Mouse (Mus musculus) gastrocnemius, adult 18-20 months (tissue): ENCODE results near the gene Supt5. TPM values are rescaled to one million over a fixed set of nuclear protein-coding genes. Genes with fewer than 3 reads are reported as not detected.

ENCODE experiments used
- DNase-seq: peaks from one replicate; pipeline ENCODE4 v3.0.0; 2021; ENCODE audit warnings: low spot score
- total RNA-seq, 2 experiments: library from RNA; stranded (reverse); gene quantifications; 2 replicates each; pipeline ENCODE4 v1.2.3; 2021

The Supt5 gene
- total RNA-seq, 2 experiments from 2014 or later: 66.9 to 67.5 TPM

DNA sequence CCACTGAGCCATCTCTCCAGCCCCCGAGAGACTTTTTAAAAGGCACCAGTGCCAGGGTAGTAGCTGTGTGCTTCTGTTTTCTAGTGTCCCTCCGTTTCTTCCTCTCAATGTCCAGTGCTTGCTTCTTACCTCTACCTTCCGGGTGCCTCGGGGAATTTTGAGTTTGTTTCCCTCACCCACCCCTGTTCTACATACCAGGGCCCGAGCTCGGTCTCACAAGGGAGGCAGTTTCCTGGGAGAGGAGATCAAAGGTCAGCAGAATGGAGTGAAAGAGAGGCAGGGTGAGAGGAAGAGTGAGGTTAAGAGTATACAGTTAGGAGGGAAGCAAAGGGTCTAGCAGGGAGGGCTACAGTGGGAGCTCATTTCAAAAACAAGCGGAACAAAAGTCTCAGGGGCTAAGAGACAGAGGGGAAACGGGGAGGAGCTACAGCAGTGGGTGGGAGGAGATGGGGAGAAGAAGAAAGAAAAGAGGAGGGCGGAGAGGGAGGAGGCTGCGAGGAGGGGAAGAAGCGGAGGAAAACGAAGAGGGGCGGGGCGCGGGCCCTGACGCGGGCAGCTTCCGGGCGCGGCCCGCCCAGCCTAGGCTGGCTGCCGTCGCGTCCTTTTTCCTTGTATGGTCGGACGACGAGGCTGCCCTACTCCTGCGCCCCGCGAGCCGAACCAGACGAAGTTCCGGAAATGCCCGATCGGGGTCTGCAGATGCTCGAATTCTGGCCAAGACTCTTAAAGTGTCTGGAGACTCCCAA is 36.8 kb upstream of the Supt5 start:
- DNase-seq: peak; percentile 94

DNA sequence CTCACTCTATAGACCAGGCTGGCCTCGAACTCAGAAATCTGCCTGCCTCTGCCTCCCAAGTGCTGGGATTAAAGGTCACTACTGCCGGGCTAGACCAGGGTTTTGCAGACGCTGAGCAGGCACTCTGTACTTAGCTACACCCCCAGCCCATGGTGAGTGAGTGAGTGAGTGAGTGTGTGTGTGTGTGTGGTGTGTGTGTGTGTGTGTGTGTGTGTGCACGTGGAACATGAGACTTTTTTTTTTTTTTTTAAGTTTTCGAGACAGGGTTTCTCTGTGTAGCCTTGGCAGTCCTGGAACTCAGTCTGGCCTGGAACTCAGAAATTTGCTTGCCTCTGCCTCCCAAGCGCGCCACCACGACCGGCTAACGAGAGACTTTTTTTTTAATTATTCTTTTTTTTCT is 36.1 kb upstream of the Supt5 start:
- no peak for DNase-seq

DNA sequence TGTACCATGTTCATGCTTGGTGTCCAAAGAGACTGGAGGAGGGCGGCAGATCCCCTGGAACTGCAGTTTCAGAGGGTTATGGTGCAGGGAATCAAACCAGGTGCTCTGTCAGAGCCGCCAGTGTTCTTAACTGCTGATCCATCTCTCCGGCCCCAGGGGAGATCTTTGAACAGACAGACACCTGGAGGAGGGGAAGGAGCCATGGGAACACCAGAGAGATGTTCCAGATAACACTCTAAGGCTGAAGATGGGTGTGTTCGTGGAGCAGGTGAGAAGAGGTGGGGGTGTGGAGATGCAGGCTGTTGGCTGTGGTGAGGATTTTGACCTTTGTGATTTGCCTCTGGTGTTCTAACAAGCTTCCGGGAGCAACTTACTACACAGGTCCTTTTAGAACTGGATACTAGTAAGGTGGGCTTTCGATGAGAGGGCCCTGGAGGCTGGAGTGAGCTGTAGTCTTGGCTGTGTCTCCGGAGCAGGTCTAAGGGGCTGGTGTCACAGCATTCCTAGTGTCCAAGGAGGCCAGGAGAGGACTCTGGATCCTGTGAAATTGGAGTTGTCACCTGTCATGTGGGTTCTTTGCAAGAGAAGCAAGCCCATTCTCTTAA is 35.4 kb upstream of the Supt5 start:
- no peak for DNase-seq

DNA sequence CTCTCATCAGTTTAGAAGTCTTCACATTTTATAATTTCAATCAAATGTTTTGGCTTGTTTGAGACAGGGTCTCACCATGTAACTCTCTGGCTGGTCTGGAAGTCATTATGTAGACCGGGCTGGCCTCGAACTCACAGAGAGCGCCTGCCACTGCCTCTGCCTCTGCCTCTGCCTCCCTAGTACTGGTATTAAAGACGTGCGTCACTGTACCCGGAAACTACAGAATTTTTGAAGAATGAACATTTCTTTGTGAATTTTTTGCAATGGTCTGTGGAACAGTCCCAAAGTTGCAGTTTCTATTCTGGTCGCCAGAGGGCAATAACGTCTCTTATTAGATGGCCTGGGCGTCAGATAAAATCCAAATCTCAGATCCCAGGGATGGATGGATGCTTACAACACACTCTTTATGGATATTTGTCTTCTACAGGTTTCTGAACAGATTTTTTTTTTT is 34.6 kb upstream of the Supt5 start:
- peak; percentile 89 for DNase-seq

DNA sequence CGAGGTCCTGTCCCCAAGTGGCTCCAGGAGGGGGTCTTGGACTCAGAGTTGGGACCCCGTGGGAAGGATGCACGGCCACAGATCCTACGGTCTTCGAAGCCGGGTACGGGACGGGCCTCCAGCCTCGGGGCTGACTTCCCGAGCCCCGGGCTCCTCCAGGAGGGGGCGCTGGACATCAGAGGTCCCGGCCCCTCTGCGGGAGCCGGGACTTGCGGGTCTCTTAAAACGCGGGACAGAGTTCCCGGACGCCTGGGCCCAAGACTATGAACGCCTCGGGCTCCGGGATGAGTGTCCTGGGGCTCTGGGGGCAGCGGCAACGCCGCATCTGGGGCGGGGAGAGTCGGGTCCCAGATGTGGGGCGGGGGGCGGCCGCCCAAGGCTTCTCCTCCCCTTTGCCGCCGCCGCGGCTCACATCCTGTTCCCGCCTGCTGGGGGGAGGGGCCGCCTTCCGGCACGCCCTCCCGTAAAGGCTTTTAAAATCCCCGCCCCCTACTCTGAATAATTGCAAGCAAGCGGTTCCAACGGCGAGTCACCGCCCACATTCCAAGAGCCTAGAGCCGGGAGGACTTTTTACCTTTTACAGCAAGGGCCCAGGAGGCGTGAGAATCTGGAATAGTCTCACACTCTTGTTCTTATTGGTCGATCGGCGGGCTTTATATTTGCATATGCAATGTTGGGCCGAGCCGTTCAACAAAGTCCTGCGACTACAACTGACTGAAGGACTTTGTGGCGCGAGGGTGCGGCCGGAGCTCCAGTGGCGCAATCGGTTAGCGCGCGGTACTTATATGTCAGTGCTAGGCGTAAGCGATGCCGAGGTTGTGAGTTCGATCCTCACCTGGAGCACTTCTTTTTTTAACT is 33.9 kb upstream of the Supt5 start, which contains the start of gene Plekhg2:
TSS of gene Plekhg2 (minus strand) at position 349 of the 858 bp plus-strand sequence.
- peak; percentile 98 for DNase-seq

DNA sequence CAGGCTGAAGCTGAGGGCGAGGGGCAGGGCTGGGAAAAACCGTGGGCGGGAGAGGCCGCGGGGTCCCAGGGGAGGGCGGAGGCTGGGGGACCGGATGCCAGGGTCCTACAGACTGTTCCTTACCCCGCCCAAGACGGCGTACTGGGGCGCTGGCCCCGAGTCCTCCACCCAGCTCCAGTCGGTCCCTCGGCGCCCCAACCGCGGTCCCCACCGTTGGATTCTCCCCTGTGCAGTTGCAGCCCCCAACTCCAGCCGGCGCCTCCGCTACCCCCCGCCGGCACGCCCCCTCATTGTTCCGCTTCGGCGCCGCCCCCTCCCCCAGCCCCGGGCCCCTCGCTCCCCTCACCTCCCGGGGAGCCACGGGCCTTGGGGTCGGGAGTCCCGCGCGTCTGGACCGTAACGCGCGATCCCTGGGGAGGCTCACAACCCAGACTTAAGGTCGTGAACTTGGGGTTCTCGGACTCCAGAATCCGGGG is 33.0 kb upstream of the Supt5 start:
- DNase-seq: peak; percentile 65

DNA sequence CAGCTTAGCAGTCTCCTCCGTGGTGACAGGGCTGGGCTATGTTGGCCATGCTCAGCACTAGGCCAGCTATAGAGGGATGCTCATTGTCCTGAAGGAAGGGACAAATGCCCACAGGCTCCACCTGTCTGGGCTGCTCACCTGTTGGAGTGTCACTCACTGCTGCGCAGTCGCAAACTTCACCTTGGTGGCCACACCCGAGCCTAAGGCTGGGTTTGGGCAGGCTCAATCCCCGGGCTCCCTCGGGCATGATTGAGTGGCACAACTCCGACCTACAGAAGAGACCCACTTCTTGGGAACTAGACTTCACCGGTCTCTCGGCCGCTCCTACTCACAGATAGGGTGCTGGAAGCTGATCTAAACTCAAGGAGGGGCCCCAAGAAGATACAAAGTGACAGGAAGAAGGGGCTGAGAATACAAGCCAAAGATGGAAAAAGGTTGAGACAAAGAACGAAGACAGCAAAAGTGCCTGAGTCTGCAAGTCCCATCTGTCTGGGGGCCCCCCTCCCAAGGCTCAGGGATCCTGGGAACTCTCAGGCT is 32.5 kb upstream of the Supt5 start:
- DNase-seq: no peak

DNA sequence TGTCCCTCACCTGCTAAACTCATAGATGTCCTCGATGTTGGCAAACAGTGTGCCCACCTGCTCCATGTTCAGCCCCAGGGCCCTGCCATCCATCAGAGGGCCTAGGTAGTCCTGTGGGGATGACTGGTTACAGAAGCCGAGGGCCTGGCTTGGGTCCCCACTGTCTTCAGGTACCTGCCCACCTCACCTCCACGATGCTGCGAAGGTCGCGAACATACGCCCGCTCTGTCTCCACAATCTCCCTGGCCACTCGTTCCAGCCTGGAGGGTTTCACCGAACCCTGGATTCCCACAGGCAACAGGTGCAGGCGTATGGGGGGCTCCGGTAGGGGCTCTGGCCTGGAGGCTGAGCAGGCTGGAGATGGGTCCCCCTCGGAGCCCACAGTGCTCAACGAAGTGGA is 31.5 kb upstream of the Supt5 start:
- DNase-seq: no peak

DNA sequence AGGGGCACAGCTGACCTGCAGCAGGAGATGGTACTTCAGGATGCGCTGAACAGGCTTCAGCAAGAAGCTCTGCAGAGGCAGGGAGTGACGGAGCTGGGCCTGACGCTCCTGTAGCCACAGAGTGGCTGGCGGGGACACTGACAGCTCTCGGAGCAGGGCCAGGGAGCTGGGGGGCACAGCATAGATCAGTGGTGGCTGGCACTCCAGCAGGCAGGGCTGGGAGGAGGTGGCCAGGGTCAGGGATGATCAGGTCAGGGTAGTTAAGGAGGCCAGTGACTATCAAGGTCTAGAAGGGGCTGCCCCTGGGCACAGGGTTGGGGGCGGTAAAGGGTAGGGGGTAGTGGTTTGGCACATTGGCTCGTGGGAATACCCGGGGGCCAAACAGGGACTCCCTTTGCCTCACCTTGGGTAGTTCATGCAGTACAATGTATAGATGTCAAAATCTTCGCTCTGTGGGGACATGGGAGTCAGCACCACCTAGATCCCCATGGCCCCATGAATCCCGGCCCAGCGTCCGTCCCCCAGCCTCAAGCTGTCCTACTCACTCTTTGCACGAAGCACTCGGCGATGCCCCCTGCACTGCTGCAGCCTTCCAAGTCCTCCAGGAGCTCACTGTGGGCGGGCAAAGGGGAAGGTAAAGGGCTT is 29.9 kb upstream of the Supt5 start:
- DNase-seq: no peak

DNA sequence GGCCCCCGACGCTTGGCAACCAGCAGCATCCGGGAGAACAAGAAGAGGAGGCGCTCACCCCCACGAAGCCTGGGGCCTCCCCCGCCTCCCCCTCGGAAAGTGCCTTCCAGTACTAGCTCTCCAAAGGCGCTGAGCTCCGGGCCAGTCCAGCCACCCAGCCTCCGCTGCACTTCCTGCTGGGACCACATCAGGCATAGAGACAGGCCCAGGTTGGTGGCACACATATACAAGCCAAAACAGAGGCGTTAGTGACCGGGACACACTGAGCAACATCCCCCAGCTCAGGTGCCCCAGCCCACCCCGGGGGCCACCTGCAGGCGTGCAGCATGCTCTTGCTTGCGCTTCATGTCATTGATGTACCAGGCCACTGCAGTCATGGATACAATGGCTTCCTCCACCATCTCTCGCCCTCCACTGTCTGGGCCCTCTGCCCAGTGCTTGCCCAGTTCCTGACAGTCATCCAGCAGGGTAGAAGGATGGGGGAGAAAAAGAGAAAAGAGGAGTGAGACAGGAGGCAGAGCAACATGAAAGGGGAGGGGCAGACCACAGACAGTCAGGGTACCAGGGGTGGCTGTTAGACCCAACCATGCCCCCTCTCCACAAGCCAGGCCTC is 29.2 kb upstream of the Supt5 start:
- no peak for DNase-seq

DNA sequence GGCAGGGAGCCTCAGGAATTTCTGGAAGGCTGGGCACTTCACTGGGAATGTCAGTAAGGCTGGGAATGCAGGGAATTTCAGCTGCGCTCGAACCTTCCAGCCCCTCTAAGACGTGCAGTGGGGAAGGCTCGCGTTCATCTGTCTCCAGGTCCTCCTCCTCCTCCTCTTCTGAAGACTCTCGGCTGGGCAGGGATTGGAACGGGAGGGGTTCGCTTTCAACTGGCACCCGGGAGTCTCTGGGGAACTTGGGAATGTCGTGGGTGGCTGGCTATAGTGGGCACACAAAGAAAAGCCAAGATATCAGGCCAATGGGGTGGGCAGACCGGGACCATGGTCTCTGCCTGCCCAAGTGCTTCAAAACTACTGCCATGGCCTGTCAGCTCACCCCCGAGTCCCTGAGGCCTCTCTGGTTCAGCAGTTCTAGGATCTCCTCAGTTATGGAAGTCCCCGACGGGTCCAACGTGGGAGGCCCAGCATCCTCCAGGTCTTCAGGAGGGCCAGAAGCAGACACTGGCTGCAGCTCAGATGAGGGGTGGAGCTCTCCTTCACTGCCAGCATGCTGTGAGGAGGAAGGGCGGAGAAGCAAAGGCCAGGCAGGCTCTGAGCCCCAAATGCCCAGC is 24.0 kb upstream of the Supt5 start:
- no peak for DNase-seq

DNA sequence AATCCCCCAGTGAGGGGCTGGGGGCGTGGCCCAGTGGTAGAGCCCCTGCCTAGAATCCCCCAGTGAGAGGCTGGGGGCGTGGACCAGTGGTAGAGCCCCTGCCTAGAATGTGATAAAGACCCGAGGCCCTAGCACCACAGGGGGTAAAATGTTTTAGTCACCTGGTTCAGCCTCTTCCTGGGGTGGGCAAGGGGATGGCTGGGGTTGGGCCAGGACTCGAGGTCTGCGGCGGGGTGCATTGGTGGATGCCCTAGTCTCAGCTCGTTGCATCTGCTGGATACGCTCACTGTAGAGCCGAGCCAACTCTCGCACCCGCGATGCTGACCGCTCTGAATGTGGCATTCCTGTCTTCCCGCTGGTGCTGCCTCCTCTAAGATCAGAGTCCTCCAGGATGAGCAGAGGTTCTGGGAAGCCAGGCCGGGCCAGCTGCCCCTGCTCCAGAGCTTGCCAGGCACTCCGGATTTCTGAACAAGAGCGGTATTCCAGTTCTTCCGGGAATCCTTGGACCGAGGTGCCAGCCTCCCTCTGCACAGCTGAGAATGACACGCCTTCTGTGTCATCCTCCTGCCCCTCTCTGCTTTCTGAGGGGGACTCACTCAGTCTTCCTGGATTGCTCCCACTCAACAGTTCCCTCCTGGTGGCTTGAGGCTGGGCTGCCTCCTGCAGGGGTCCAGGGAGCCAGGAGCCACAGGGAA is 23.2 kb upstream of the Supt5 start:
- no peak for DNase-seq

DNA sequence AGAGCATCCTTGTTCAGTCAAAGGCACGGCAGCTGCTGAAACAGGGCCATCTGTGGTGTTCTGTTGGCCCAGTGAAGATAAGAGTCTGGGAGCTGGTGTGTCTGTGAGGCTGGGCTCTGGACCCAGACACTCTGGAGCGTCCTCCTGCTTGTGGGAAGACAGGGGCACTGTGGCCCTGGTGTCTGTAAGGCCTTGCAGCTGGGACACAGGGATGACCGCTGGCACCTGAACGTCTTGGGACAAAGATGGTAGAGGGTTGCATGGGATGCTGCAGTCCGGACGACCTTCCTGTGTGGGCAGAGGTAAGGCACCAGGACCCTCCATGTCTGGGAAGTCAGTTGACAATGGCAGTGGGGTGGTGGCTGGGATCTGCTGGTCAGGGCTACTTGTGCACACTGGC is 21.7 kb upstream of the Supt5 start:
- DNase-seq: no peak

DNA sequence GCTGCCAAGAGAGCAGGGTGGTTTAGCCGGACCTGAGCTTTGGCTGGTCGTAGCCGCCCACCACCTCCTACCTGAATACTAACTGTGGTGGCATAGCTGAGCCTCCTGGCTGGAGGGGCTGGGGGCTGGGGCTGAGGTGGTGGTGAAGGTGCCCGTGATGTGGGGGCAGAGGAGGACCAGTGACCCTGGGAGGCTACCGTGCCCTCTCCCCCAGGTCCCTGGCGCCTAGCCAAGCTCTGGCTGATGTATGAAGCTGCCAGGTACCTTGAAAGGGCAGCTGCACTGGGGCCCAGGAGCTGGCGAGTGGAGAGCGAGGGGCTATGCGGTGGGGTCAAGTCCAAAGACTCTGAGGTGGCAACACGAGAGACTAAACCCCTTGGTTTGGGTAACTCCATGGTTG is 21.3 kb upstream of the Supt5 start:
- DNase-seq: no peak

DNA sequence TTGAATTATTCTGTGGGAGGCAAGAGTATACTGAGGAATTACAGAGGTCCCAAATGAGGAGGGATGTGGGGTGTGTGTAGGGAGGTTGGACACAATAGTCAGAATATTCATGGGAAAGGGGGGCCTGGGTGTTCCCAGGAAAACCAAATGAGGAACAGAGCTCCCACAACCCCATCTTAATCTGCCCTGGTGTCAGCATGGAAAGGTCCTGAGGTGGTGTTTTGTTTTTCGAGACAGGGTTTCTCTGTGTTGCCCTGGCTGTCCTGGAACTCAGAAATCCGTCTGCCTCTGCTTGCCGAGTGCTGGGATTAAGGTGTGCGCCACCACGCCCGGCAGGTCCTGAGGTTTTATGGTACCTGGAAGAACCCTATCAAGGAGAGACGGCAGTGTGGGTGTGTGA is 19.9 kb upstream of the Supt5 start:
- no peak for DNase-seq

DNA sequence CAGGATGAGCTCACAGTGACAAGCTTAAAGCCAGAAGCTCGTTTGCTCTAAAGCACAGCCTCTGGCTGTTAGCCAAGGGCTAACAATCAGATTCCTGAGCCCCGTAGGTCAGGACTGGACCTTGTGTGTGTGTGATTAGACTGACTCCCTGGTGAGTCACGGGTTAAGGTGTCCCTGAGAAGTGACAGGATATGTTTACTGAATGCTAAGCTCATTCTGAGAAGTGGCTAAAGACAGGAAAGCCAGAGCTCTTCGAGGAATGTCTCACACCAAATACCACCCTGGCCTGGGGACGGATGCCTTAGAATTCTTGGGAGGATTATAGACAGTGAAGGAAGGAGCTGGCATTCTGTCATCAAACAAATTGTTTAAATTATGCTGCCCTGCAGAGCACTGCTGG is 19.4 kb upstream of the Supt5 start:
- DNase-seq: no peak

DNA sequence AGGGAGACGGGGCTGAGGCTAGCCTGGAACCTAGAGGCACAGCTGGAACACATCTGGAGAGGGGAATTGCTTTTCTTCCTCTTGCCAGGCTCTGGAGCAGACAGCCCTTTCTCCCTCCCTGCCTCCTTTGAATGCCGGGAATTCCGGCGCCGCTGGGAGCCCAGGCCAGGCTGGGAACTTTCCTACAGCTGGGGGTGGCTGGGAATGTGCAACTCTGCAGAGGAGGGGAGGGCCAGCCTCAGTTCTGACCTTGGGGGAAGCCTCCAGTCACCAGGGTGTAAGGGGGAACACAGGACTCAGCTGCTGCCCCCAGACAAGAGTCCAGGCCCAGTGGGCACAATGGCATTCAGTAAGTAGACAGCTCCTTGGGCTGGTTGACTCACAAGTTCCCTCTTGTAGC is 18.4 kb upstream of the Supt5 start:
- peak; percentile 34 for DNase-seq

DNA sequence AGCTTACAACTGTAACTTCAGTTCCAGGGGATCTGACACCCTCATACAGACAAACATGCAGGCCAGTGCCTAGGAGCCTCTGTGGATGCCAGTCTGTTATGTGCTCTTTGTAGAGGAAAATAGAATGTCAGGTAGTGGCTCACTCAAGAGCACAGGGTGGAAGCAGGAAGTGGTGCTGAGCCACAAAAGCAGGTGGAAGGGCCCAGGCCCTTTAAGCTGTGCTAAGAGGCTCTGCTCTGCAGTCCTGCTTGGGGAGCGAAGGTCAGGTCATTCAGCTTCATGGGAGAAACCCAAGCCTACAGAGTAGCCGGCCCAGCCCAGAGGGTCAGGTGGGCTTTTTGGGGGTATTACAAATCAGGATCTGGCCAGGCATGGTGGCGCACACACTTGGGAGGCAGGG is 16.7 kb upstream of the Supt5 start:
- DNase-seq: no peak

DNA sequence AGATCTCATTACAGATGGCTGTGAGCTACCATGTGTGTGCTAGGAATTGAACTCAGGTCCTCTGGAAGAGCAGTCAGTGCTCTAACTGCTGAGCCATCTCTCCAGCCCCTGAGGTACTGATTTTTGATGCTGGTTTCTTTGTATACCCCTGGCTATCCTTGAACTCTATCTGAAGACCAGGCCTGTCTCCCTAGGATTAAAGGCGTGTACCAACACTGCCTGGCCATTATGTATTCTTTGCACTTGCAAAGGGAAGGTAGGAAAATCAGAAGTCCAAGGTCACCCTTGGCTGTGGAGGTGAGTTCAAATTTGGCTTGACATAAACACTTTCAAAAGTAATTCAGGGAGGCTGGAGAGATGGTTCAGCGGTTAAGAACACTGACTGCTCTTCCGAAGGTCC is 16.1 kb upstream of the Supt5 start:
- no peak for DNase-seq

DNA sequence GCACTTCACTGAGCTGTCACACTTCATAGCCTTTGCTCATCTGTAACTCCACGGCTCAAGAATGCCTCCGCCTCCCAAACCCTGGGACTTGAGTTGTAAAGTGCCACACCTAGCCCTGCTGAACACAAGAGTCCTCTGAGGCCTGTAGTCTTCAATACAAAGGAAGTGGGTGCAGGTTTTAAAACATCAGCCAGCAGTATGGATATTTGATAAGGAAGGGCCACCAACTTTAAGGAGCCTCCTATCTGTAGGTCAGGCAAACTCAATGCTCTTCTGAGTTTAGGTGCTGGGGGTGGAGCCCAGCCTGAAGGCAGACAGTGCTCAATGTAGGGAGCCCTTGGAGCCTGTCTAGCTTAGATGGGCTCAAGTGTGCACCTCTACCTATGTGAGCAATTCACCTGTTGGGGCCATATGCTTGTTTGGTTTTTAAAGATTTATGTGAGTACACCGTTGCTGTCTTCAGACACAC is 15.6 kb upstream of the Supt5 start:
- DNase-seq: no peak
